Mouse (Mus musculus): ENCODE measurements around the gene Ddx59. TPM values are rescaled to one million over a fixed set of nuclear protein-coding genes. Genes with fewer than 3 reads are reported as not detected.

Gene Ddx59
- total RNA-seq, 1 experiment: 14.0 TPM

GRCm38 (mm10) chr1:136427166-136427969 is 12.3 kb downstream of the Ddx59 start:
- H3K9ac ChIP-seq (ENCODE audit: insufficient read depth, low read depth, low read length, poor library complexity, severe bottlenecking): no peak overlapping the region
- peaks cover 6 to 9% of the 10 kb centered on the region in 2 experiments; a peak in 3 of 4 replicates for H3K4me1 ChIP-seq (ENCODE audit: control insufficient read depth in 2 of 2, insufficient read depth in 2 of 2, low read length in 2 of 2, poor library complexity in 1 of 2)
- TF ChIP-seq MAFK (IDR thresholded peaks at IDR 0.05; ENCODE audit: insufficient read depth, low read depth, low read length) (peak; percentile 79), HCFC1 (IDR thresholded peaks at IDR 0.05; ENCODE audit: borderline replicate concordance, insufficient read depth, low read length) (no peak)
- H3K9me3 ChIP-seq (ENCODE audit: control insufficient read depth, insufficient read depth, low read depth, low read length): no peaks in the 10 kb centered on the region
- DNase-seq (ENCODE audit: low read depth, low spot score): peak; percentile 40
- in situ Hi-C loops (cut with MboI; ENCODE audit: low sequenced_read_pairs in 2 of 2, unreplicated experiment in 2 of 2): no loop called here
- H3K4me3 ChIP-seq (ENCODE audit: insufficient read depth in 1 of 2, low read depth in 1 of 2, low read length in 2 of 2, poor library complexity in 1 of 2, severe bottlenecking in 1 of 2): no peak overlapping the region
- no peak overlapping the region for H3K27ac ChIP-seq (ENCODE audit: insufficient read depth, low read depth, low read length, poor library complexity, severe bottlenecking)
- H3K36me3 ChIP-seq (ENCODE audit: control insufficient read depth, insufficient read depth, low read length, poor library complexity, severe bottlenecking): peaks cover 6% of the 10 kb centered on the region; the same call in 1 of the 2 replicates

GRCm38 (mm10) chr1:136428981-136429380 is 13.9 kb downstream of the Ddx59 start:
- Histone ChIP-seq H3K9me3 (ENCODE audit: control insufficient read depth, insufficient read depth, low read depth, low read length) (no peaks in the 10 kb centered on the region), H3K4me1 (ENCODE audit: control insufficient read depth in 2 of 2, insufficient read depth in 2 of 2, low read length in 2 of 2, poor library complexity in 1 of 2) (peaks cover 6 to 9% of the 10 kb centered on the region in 2 experiments; a peak in 3 of 4 replicates), H3K27ac (ENCODE audit: insufficient read depth, low read depth, low read length, poor library complexity, severe bottlenecking) (no peak overlapping the region), H3K36me3 (ENCODE audit: control insufficient read depth, insufficient read depth, low read length, poor library complexity, severe bottlenecking) (peaks cover 7% of the 10 kb centered on the region), H3K4me3 (ENCODE audit: insufficient read depth in 1 of 2, low read depth in 1 of 2, low read length in 2 of 2, poor library complexity in 1 of 2, severe bottlenecking in 1 of 2) (no peak overlapping the region), H3K9ac (ENCODE audit: insufficient read depth, low read depth, low read length, poor library complexity, severe bottlenecking) (no peak overlapping the region)
- TF ChIP-seq ZC3H11A (IDR thresholded peaks at IDR 0.05; ENCODE audit: borderline replicate concordance, low read depth, low read length): no peak
- no peak for TF ChIP-seq CHD2 (IDR thresholded peaks at IDR 0.05; ENCODE audit: low read depth, low read length)
- TF ChIP-seq HCFC1 (IDR thresholded peaks at IDR 0.05; ENCODE audit: borderline replicate concordance, insufficient read depth, low read length): no peak
- TF ChIP-seq ZNF384 (IDR thresholded peaks at IDR 0.05; ENCODE audit: low read depth, low read length): no peak
- no peak for TF ChIP-seq MAFK (IDR thresholded peaks at IDR 0.05; ENCODE audit: insufficient read depth, low read depth, low read length)
- in situ Hi-C loops (cut with MboI; ENCODE audit: low sequenced_read_pairs in 2 of 2, unreplicated experiment in 2 of 2): no loop called here
- no peak for DNase-seq (ENCODE audit: low read depth, low spot score)

- H3K4me3 ChIP-seq (ENCODE audit: insufficient read depth in 1 of 2, low read depth in 1 of 2, low read length in 2 of 2, poor library complexity in 1 of 2, severe bottlenecking in 1 of 2): no peak overlapping the region
- peaks cover 8% of the 10 kb centered on the region for H3K36me3 ChIP-seq (ENCODE audit: control insufficient read depth, insufficient read depth, low read length, poor library complexity, severe bottlenecking)
- no peaks in the 10 kb centered on the region for H3K9me3 ChIP-seq (ENCODE audit: control insufficient read depth, insufficient read depth, low read depth, low read length)
- in situ Hi-C loops (cut with MboI; ENCODE audit: low sequenced_read_pairs in 2 of 2, unreplicated experiment in 2 of 2): no loop called here
- H3K4me1 ChIP-seq (ENCODE audit: control insufficient read depth in 2 of 2, insufficient read depth in 2 of 2, low read length in 2 of 2, poor library complexity in 1 of 2): peaks cover 6 to 9% of the 10 kb centered on the region in 2 experiments; a peak in 3 of 4 replicates
- H3K9ac ChIP-seq (ENCODE audit: insufficient read depth, low read depth, low read length, poor library complexity, severe bottlenecking): no peak overlapping the region
- TF ChIP-seq ZNF384 (IDR thresholded peaks at IDR 0.05; ENCODE audit: low read depth, low read length): no peak
- no peak for TF ChIP-seq ZC3H11A (IDR thresholded peaks at IDR 0.05; ENCODE audit: borderline replicate concordance, low read depth, low read length)
- TF ChIP-seq HCFC1 (IDR thresholded peaks at IDR 0.05; ENCODE audit: borderline replicate concordance, insufficient read depth, low read length): no peak
- no peak for TF ChIP-seq CHD2 (IDR thresholded peaks at IDR 0.05; ENCODE audit: low read depth, low read length)
- TF ChIP-seq MAFK (IDR thresholded peaks at IDR 0.05; ENCODE audit: insufficient read depth, low read depth, low read length): no peak
- no peak overlapping the region for H3K27ac ChIP-seq (ENCODE audit: insufficient read depth, low read depth, low read length, poor library complexity, severe bottlenecking)
- no peak for DNase-seq (ENCODE audit: low read depth, low spot score)
These were observed 15.2 kb downstream of the Ddx59 start for GRCm38 (mm10) chr1:136430126-136430818.

GRCm38 (mm10) chr1:136440741-136441140 is 25.7 kb downstream of the Ddx59 start:
- TF ChIP-seq ZNF384 (IDR thresholded peaks at IDR 0.05; ENCODE audit: low read depth, low read length) (no peak), MAFK (IDR thresholded peaks at IDR 0.05; ENCODE audit: insufficient read depth, low read depth, low read length) (no peak), CHD2 (IDR thresholded peaks at IDR 0.05; ENCODE audit: low read depth, low read length) (no peak)
- in situ Hi-C loops (cut with MboI; ENCODE audit: low sequenced_read_pairs in 2 of 2, unreplicated experiment in 2 of 2): no loop called here
- no peak overlapping the region for H3K4me3 ChIP-seq (ENCODE audit: insufficient read depth in 1 of 2, low read depth in 1 of 2, low read length in 2 of 2, poor library complexity in 1 of 2, severe bottlenecking in 1 of 2)
- H3K36me3 ChIP-seq (ENCODE audit: control insufficient read depth, insufficient read depth, low read length, poor library complexity, severe bottlenecking): no peaks in the 10 kb centered on the region
- H3K4me1 ChIP-seq (ENCODE audit: control insufficient read depth in 2 of 2, insufficient read depth in 2 of 2, low read length in 2 of 2, poor library complexity in 1 of 2): no peaks in the 10 kb centered on the region; a peak in 1 of 4 replicates
- no peak overlapping the region for H3K27ac ChIP-seq (ENCODE audit: insufficient read depth, low read depth, low read length, poor library complexity, severe bottlenecking)
- DNase-seq (ENCODE audit: low read depth, low spot score): no peak
- H3K9ac ChIP-seq (ENCODE audit: insufficient read depth, low read depth, low read length, poor library complexity, severe bottlenecking): no peak overlapping the region
- no peaks in the 10 kb centered on the region for H3K9me3 ChIP-seq (ENCODE audit: control insufficient read depth, insufficient read depth, low read depth, low read length)
